Mouse (Mus musculus): ENCODE results near the gene Prkaa1.

The Prkaa1 gene

GRCm38 (mm10) chr15:5143361-5144020, at the start of gene Prkaa1:
TSS of gene Prkaa1 (plus strand) at chr15:5143861.
- peak within 1 kb of the TSS; percentile 94 for H3K4me3 ChIP-seq (replicated peaks; ENCODE audit: low read length)
- H3K27me3 ChIP-seq (ENCODE audit: insufficient read depth, low read length), result no peaks in the 10 kb centered on the region
- H3K9me3 ChIP-seq (ENCODE audit: low read length), result no peaks in the 10 kb centered on the region
- no peak for TF ChIP-seq POU5F1 (IDR thresholded peaks at IDR 0.05; ENCODE audit: borderline replicate concordance, low read length)
- no peak for TF ChIP-seq CTCF (conservative IDR thresholded peaks at IDR 0.05; ENCODE audit: low read length)
- H3K36me3 ChIP-seq (ENCODE audit: insufficient read depth, low read length), result peaks cover 14% of the 10 kb centered on the region
- peaks cover 43% of the 10 kb centered on the region for H3K4me1 ChIP-seq (replicated peaks; ENCODE audit: low read depth, low read length)

GRCm38 (mm10) chr15:5095534-5096301, 47.9 kb upstream of the Prkaa1 start:
- TF ChIP-seq NANOG (IDR thresholded peaks at IDR 0.05; ENCODE audit: borderline replicate concordance, low read length), result no peak
- TF ChIP-seq CTCF (conservative IDR thresholded peaks at IDR 0.05; ENCODE audit: low read length), result no peak
- TF ChIP-seq POU5F1 (IDR thresholded peaks at IDR 0.05; ENCODE audit: borderline replicate concordance, low read length), result no peak
- Histone ChIP-seq H3K27me3 (ENCODE audit: insufficient read depth, low read length) (peaks cover 16% of the 10 kb centered on the region), H3K4me1 (replicated peaks; ENCODE audit: low read depth, low read length) (no peaks in the 10 kb centered on the region), H3K36me3 (ENCODE audit: insufficient read depth, low read length) (no peaks in the 10 kb centered on the region), H3K4me3 (replicated peaks; ENCODE audit: low read length) (no peak overlapping the region), H3K9me3 (ENCODE audit: low read length) (peaks cover 15% of the 10 kb centered on the region)

- no peak for TF ChIP-seq NANOG (IDR thresholded peaks at IDR 0.05; ENCODE audit: borderline replicate concordance, low read length)
- no peak for TF ChIP-seq POU5F1 (IDR thresholded peaks at IDR 0.05; ENCODE audit: borderline replicate concordance, low read length)
- TF ChIP-seq CTCF (conservative IDR thresholded peaks at IDR 0.05; ENCODE audit: low read length), result no peak
- peaks cover 16% of the 10 kb centered on the region for H3K27me3 ChIP-seq (ENCODE audit: insufficient read depth, low read length)
Observed at GRCm38 (mm10) chr15:5097376-5097775, 46.3 kb upstream of the Prkaa1 start.

GRCm38 (mm10) chr15:5102312-5102711, 41.3 kb upstream of the Prkaa1 start:
- H3K36me3 ChIP-seq (ENCODE audit: insufficient read depth, low read length), result no peaks in the 10 kb centered on the region
- no peak overlapping the region for H3K4me3 ChIP-seq (replicated peaks; ENCODE audit: low read length)
- peaks cover 16% of the 10 kb centered on the region for H3K27me3 ChIP-seq (ENCODE audit: insufficient read depth, low read length)
- no peaks in the 10 kb centered on the region for H3K4me1 ChIP-seq (replicated peaks; ENCODE audit: low read depth, low read length)
- TF ChIP-seq NANOG (IDR thresholded peaks at IDR 0.05; ENCODE audit: borderline replicate concordance, low read length) (no peak), POU5F1 (IDR thresholded peaks at IDR 0.05; ENCODE audit: borderline replicate concordance, low read length) (no peak), CTCF (conservative IDR thresholded peaks at IDR 0.05; ENCODE audit: low read length) (no peak)
- no peaks in the 10 kb centered on the region for H3K9me3 ChIP-seq (ENCODE audit: low read length)

More at GRCm38 (mm10) chr15:5097376-5097775, 46.3 kb upstream of the Prkaa1 start:
- no peak overlapping the region for H3K4me3 ChIP-seq (replicated peaks; ENCODE audit: low read length)
- H3K9me3 ChIP-seq (ENCODE audit: low read length), result peaks cover under 1% of the 10 kb centered on the region; the same call in 1 of the 2 replicates
- no peaks in the 10 kb centered on the region for H3K36me3 ChIP-seq (ENCODE audit: insufficient read depth, low read length)
- H3K4me1 ChIP-seq (replicated peaks; ENCODE audit: low read depth, low read length), result no peaks in the 10 kb centered on the region

GRCm38 (mm10) chr15:5105891-5106290, 37.8 kb upstream of the Prkaa1 start:
- Histone ChIP-seq H3K36me3 (ENCODE audit: insufficient read depth, low read length) (no peaks in the 10 kb centered on the region), H3K4me1 (replicated peaks; ENCODE audit: low read depth, low read length) (peaks cover 9% of the 10 kb centered on the region; the same call in 1 of the 2 replicates), H3K27me3 (ENCODE audit: insufficient read depth, low read length) (no peaks in the 10 kb centered on the region), H3K4me3 (replicated peaks; ENCODE audit: low read length) (no peak overlapping the region), H3K9me3 (ENCODE audit: low read length) (no peaks in the 10 kb centered on the region)
- TF ChIP-seq CTCF (conservative IDR thresholded peaks at IDR 0.05; ENCODE audit: low read length), result no peak
- TF ChIP-seq NANOG (IDR thresholded peaks at IDR 0.05; ENCODE audit: borderline replicate concordance, low read length), result no peak
- TF ChIP-seq POU5F1 (IDR thresholded peaks at IDR 0.05; ENCODE audit: borderline replicate concordance, low read length), result no peak

- no peaks in the 10 kb centered on the region for H3K27me3 ChIP-seq (ENCODE audit: insufficient read depth, low read length)
- peaks cover 9% of the 10 kb centered on the region; the same call in 1 of the 2 replicates for H3K4me1 ChIP-seq (replicated peaks; ENCODE audit: low read depth, low read length)
- H3K9me3 ChIP-seq (ENCODE audit: low read length), result no peaks in the 10 kb centered on the region
- TF ChIP-seq CTCF (conservative IDR thresholded peaks at IDR 0.05; ENCODE audit: low read length) (peak; percentile 59), NANOG (IDR thresholded peaks at IDR 0.05; ENCODE audit: borderline replicate concordance, low read length) (no peak)
- H3K36me3 ChIP-seq (ENCODE audit: insufficient read depth, low read length), result no peaks in the 10 kb centered on the region
- no peak overlapping the region for H3K4me3 ChIP-seq (replicated peaks; ENCODE audit: low read length)
Observed at GRCm38 (mm10) chr15:5106293-5106692, 37.4 kb upstream of the Prkaa1 start.

- TF ChIP-seq NANOG (IDR thresholded peaks at IDR 0.05; ENCODE audit: borderline replicate concordance, low read length), result no peak
- no peak for TF ChIP-seq CTCF (conservative IDR thresholded peaks at IDR 0.05; ENCODE audit: low read length)
- no peaks in the 10 kb centered on the region for H3K27me3 ChIP-seq (ENCODE audit: insufficient read depth, low read length)
- H3K36me3 ChIP-seq (ENCODE audit: insufficient read depth, low read length), result no peaks in the 10 kb centered on the region
- H3K4me3 ChIP-seq (replicated peaks; ENCODE audit: low read length), result peak within 1 kb of the TSS; percentile 35
- no peaks in the 10 kb centered on the region for H3K9me3 ChIP-seq (ENCODE audit: low read length)
- peaks cover 12% of the 10 kb centered on the region; the same call in 1 of the 2 replicates for H3K4me1 ChIP-seq (replicated peaks; ENCODE audit: low read depth, low read length)
Observed at GRCm38 (mm10) chr15:5107686-5108654, 35.7 kb upstream of the Prkaa1 start, which contains the start of gene Card6. TSS of gene Card6 (minus strand) at chr15:5108539.

- TF ChIP-seq POU5F1 (IDR thresholded peaks at IDR 0.05; ENCODE audit: borderline replicate concordance, low read length), result no peak
- TF ChIP-seq CTCF (conservative IDR thresholded peaks at IDR 0.05; ENCODE audit: low read length), result no peak
- no peak for TF ChIP-seq NANOG (IDR thresholded peaks at IDR 0.05; ENCODE audit: borderline replicate concordance, low read length)
- Histone ChIP-seq H3K27me3 (ENCODE audit: insufficient read depth, low read length) (no peaks in the 10 kb centered on the region), H3K4me1 (replicated peaks; ENCODE audit: low read depth, low read length) (peaks cover 12% of the 10 kb centered on the region; the same call in 1 of the 2 replicates), H3K9me3 (ENCODE audit: low read length) (no peaks in the 10 kb centered on the region), H3K4me3 (replicated peaks; ENCODE audit: low read length) (no peak overlapping the region), H3K36me3 (ENCODE audit: insufficient read depth, low read length) (no peaks in the 10 kb centered on the region)
Observed at GRCm38 (mm10) chr15:5108655-5109040, 35.0 kb upstream of the Prkaa1 start.
